Mouse (Mus musculus) frontal cortex, postnatal 25 days (tissue): ENCODE measurements at regions not wholly inside any gene's neighbourhood (a gene's known extent, or its start where the extent isn't known, plus 50 kb on each side); places are given as distances from the start of the nearest gene placed in this dataset.

ENCODE experiments used
- DNase-seq, 2 experiments: peaks; one replicate each; pipeline ENCODE4 v3.0.0; 2022; ENCODE audit warnings: low spot score in 2 of 2

- no peak for DNase-seq
Measured at GRCm38 (mm10) chr1:45745136-45745535, 49.8 kb upstream of the Wdr75 start.
